Comparison of ENCODE assay signal across 8 mouse cellular contexts in the genomic region with DNA sequence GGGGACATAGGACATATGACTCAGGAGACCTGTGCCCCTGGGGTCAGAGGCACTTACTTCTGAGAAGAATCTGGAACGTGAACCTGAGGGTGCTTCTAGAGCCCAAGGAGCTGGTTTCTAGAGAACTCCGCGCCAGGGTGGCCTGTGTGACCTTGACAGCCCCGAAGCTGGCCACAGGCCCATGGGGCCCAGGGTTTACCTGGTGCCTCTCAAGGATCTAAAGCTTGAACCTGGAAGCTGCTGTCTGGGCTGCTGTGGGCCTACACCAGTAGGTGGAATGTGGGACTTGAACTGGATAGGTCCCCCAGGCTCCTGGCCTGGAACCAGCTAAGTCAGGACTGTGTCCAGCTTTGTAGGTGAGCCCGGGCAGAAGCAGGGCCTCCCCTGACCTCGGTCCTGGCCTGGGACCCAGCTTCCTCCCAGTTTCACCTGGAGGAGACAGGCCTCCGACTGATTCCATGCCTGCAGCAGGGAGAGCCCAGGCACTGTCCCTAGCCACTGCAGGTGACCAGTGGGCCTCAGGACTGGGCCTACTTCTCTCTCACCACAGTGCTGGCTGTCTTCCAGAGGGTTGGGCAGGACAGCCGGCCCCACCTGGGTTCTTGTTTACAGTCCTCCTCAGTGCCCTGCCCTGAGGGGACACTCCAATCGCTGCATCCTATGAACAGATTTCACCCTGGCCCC. TPM values are rescaled to one million over a fixed set of nuclear protein-coding genes. Genes with fewer than 3 reads are reported as not detected.
DNase-seq lines count a peak whose midpoint lies in the region; ATAC-seq lines count a peak whose summit lies in the region.

No protein-coding gene starts in this region.

- 85% methylated on average over 9 of the region's 9 CpGs for WGBS in kidney, embryonic 14.5 days

- peak; percentile 58 for DNase-seq in adrenal gland, postnatal 14 days
- no peak for DNase-seq in adrenal gland, adult 18-20 months (ENCODE audit: low spot score in 2 of 2)
- DNase-seq in kidney, adult 11 months, result peak; percentile 86
- DNase-seq in kidney, postnatal 14 days, result peak; percentile 69
- peak; percentile 92 for DNase-seq in lung, postnatal 25 days (ENCODE audit: low spot score)
- DNase-seq in spleen, postnatal 36 days (ENCODE audit: low spot score in 2 of 2), result no peak
- no peak for DNase-seq in right cerebral cortex, postnatal 14 days

- no peak overlapping the region for H3K9ac ChIP-seq in kidney, embryonic 14.5 days (ENCODE audit: low read depth, low read length)

- no peak for ATAC-seq in kidney, embryonic 14.5 days (ENCODE audit: low FRiP score, low TSS enrichment)

- H3K4me3 ChIP-seq in kidney, embryonic 14.5 days (ENCODE audit: low read length), result no peak overlapping the region

- no peaks in the 10 kb centered on the region for H3K27me3 ChIP-seq in kidney, embryonic 14.5 days (ENCODE audit: control insufficient read depth, insufficient read depth, low read length)

- H3K9me3 ChIP-seq in kidney, embryonic 14.5 days (ENCODE audit: control insufficient read depth, low read length), result no peaks in the 10 kb centered on the region

- peaks cover 32% of the 10 kb centered on the region for H3K36me3 ChIP-seq in kidney, embryonic 14.5 days (ENCODE audit: control insufficient read depth, insufficient read depth, low read length)

- no peak overlapping the region for H3K27ac ChIP-seq in kidney, embryonic 14.5 days (ENCODE audit: low read depth, low read length)

- peaks cover 8% of the 10 kb centered on the region; the same call in 1 of the 2 replicates for H3K4me1 ChIP-seq in kidney, embryonic 14.5 days (ENCODE audit: control insufficient read depth, insufficient read depth, low read length)

- no peak overlapping the region for H3K4me2 ChIP-seq in kidney, embryonic 14.5 days (replicated peaks; ENCODE audit: low read depth, low read length)

RNA-seq across cellular contexts. Expression of gene Pheta1, which starts 4.7 kb away (rescaled TPM):
- total RNA-seq in adrenal gland, postnatal 14 days (2021), result 7.1 and 8.8 TPM in 2 replicates
- total RNA-seq in adrenal gland, adult 18-20 months (2021), result 1 to 10 TPM; 5.1 to 5.4 TPM
- polyA plus RNA-seq in kidney, embryonic 14.5 days (2014; fragmentation: Nextera tagmentation; extraction: Ambion mirVana), result 16.1 and 22.6 TPM in 2 replicates

RNA-seq across cellular contexts. Expression of gene Sh2b3, which starts 16.1 kb away (rescaled TPM):
- total RNA-seq in adrenal gland, postnatal 14 days (2021), result 35.6 and 43.0 TPM in 2 replicates
- total RNA-seq in adrenal gland, adult 18-20 months (2021), result 10 to 100 TPM; 28.4 to 29.6 TPM
- polyA plus RNA-seq in kidney, embryonic 14.5 days (2014; fragmentation: Nextera tagmentation; extraction: Ambion mirVana), result 18.1 and 22.9 TPM in 2 replicates

Comparison
In these comparisons a context has a peak if more than half of its experiments do, and no peak if none do; other contexts are left out.
1. DNase-seq: peak in adrenal gland, postnatal 14 days (single experiment), kidney, adult 11 months (single experiment), kidney, postnatal 14 days (single experiment) and lung, postnatal 25 days (single experiment); none in adrenal gland, adult 18-20 months (0 of 2), spleen, postnatal 36 days (0 of 2) and right cerebral cortex, postnatal 14 days (single experiment).